Mouse (Mus musculus): ENCODE results near the gene Piga. TPM values are rescaled to one million over a fixed set of nuclear protein-coding genes. Genes with fewer than 3 reads are reported as not detected.
A peak's percentile ranks its signal among the peaks of the same experiment; 100 is the strongest.

Gene Piga
- total RNA-seq, 2 experiments from 2014 or later = 4.8 to 5.1 TPM

DNA sequence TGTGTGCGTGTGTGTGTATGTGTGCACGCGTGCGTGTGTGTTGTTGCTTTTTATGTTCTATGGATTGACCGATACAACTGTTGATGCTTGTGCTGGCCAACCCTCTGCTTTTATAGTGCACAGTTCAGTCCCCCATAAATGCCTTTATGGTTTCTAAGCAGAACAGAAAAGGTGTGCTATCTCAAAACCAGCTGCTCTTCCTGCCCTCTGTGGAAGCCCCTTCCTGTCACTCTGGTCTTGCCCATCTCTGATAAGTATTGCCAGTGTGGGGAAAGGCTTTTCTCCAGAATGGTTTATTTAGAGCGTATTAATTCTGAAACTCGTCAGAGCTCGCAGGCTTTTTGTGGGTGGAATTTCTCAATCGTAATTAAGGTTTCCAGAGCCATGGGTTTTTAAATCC, 13.1 kb downstream of the Piga start:
- no peak for DNase-seq

GRCm38 (mm10) chrX:164436709-164437108, 17.1 kb downstream of the Piga start, which contains the start of gene Asb11:
Gene Asb11 (plus strand): TSS chrX:164436994.
- DNase-seq = no peak

DNA sequence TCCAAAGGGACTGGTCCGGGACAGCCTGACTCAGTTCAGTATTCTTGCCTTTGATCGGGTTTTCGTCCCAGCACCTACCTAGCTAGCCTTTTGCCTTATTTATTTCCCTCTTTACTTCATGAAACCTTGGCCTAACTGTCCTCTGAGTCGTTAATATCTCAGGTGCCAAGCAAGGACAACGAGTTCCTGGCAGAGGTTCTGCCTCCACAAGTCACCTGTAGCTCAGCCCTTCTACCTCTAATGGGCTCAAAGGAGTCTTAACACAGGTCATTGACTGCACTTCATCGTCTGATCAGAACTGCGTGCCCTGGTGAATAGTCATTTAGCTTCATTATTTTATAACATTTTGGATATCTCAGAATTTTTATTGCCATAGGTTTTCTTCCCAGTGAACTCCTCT, 19.9 kb downstream of the Piga start:
- DNase-seq = no peak

DNA sequence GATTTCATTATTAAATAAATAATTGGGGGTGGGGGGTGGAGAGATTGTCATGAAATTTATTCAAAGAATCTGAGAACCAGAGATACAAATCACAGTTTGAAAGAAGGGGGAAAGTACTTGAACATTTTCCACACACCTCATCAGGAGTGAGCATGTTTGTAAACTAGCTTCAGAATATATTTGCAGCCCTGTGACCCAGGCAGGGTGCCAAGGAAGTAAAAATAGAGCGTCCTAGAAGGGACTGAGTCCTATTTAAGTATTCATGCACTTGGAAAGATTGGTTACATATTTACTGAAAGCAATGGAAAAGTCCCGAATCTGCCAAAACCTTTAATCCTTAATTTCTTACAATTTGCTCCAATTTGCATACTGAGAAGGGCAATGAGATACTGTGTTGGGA, 20.6 kb downstream of the Piga start:
- DNase-seq = peak; percentile 76

- no peak for DNase-seq
Observed at GRCm38 (mm10) chrX:164440703-164441102, 21.1 kb downstream of the Piga start.

GRCm38 (mm10) chrX:164441306-164441705, 21.7 kb downstream of the Piga start:
- DNase-seq = no peak

DNA sequence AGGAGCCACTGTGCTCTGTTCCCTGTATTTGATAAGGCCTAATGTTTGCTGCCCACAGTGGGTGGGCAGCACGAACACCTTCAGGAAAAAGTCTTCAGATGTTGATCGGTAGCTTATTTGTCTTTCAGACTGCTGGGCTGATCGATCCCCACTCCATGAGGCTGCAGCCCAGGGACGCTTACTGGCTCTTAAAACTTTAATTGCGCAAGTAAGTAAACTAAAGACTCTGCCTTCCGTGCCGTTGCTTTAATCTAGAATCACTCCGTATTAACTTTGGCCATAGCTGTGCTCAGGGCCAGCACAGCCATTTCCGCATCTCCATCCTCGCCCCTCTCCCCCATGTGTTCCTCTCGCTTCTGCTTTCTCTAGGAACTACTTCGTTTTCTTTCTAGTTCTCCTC, 26.0 kb downstream of the Piga start:
- DNase-seq = no peak

- DNase-seq = peak; percentile 12
Observed at GRCm38 (mm10) chrX:164446106-164446551, 26.5 kb downstream of the Piga start.

DNA sequence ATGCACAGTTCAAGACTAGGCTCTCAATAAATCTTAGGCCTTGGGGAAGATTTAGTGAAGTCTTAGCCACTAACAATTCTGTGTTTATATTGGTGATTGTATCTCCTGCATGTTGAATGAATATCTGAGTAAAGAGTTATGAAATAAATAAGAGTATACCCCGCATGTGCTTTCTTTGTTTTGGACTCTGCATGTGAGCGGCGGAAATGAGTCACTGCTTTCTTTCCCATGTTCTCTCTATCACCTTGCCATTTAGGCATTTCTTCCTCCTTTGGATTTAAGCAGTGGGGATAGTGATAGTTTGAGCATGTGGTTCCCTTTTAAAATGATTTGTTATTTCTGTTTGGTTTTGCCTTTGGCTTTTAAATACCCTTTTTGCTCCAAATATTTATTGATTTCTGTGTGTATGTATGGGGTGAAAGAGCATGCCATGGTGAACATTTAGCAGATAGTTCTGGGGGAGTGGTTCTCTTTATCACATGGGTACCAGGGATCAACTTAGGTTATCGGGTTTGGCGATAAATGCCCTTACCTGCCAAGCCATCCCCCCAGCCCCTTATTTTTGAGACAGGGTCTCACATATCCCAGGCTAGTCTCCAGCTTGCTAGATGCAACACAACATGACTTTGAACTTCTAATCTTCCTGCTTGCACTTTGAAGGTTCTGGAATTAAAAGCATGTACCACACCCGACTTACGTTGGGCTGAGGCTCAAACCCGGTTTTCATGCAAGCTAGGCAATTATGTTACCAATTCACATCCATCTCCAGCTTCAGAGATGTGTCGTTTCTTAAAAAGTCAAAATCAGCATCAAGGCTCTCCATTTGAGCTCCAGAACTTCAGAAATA, 27.5 kb downstream of the Piga start:
- DNase-seq = no peak

GRCm38 (mm10) chrX:164447682-164448071, 28.1 kb downstream of the Piga start:
- DNase-seq = no peak

DNA sequence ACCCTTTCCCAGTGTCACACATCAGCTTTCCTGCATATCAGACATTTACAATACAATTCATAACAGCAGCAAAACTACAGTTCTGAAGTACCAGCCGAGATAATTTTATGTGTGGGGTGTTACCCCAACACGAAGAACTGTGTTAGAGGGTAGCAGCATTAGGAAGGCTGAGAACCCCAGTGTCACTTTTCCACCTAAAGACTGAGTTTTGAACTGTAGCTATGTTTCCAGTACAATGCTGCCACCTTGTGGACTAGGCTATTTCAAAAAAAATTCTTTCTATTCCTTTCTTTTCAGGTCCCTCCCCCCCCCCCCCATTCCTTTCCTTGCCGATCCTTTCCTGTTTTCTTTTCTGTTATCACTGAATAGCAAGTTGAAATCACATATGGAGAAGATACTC, 29.6 kb downstream of the Piga start:
- peak; percentile 34 for DNase-seq

DNA sequence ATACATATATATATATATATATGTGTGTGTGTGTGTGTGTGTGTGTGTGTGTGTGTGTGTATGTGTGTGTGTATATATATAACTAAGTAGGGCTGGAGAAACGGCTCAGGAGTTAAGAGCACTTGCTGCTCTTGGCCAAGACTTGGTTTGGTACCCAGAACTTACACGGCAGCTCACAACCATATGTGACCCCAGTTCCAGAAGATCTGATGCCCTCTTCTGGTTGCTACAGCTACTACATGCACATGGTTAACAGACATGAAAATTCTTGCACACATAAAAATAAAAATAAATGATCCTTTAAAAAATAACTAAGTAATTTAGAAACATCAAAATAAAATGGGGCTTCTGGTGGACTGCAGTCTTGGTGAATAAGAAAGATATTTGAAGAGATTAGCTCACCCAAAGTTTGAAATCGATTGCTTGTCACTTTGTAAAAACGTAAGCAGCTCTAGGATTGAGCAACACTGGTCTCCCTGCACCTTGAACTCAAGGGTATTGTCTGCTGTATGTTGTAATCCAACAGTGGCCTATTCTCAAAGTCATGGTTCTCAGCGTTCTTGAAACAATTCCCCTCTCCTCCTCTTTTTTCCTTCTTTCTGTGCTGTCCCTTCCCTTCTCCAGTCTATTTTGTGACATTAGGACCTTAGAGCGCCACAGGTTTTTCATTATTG, 39.8 kb downstream of the Piga start:
- no peak for DNase-seq

Other genes starting within 250 kb of the Piga start
- gene Bmx, start 161.6 kb upstream of the Piga start, total RNA-seq (2021) = 1 to 10 TPM; 4.3 to 4.6 TPM
- 1 to 10 TPM; 2.4 to 3.6 TPM for gene Pir, start 150.4 kb upstream of the Piga start, total RNA-seq (2021)
- gene Vegfd, start 46.4 kb upstream of the Piga start, total RNA-seq (2021) = 1 to 10 TPM; 5.3 to 5.7 TPM
- 10 to 100 TPM; 21.5 to 49.7 TPM for gene Asb11, start 17.2 kb downstream of the Piga start, total RNA-seq (2021)
- gene Asb9, start 86.5 kb downstream of the Piga start, total RNA-seq (2021) = not detected

Measured in heart, postnatal 4 days (tissue).